In the genomic region with DNA sequence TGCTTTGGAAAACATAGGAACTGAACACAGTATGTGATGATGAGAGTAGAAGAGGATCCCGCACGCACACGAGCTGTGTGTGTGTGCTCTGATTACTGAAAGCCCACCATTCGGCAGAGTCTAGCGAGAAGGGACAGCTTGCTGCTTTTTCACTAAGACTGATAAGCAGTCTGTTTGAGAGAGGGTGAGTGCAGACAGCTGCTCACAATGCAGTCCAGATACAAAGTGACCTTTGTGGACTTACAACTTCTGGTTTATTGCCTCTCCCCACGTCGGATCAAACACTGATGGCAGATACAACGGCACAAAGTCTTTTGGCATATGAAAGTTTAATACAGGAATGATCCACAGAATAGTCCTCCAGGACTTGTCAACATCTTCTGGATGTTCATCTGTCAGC, we compare ENCODE assay signal across 27 mouse cellular contexts.
DNase-seq lines count a peak whose midpoint lies in the region; ATAC-seq lines count a peak whose summit lies in the region.
"Had no signal": no experiment of that assay in that cellular context is flagged by ENCODE, and none has a peak within 500 bp of the region (broad histone marks: within the 10 kb centered on the region; RNA-seq: fewer than 3 reads in every experiment).

No protein-coding gene starts in this region.

- H3K4me2 ChIP-seq in heart, embryonic 12.5 days, result peak overlapping the region; percentile 26; the same call in 1 of the 2 replicates
- H3K4me2 ChIP-seq in kidney, embryonic 15.5 days, result no peak overlapping the region
- H3K4me2 ChIP-seq in kidney, embryonic 16.5 days (replicated peaks; ENCODE audit: low read depth, low read length), result no peak overlapping the region
- H3K4me2 ChIP-seq: embryonic facial prominence, embryonic 13.5 days; forebrain, embryonic 12.5 days; forebrain, embryonic 15.5 days; hindbrain, embryonic 12.5 days; hindbrain, embryonic 15.5 days had no signal

- peaks cover 9% of the 10 kb centered on the region for H3K36me3 ChIP-seq in heart, embryonic 12.5 days
- H3K36me3 ChIP-seq in kidney, embryonic 15.5 days, result peaks cover 17% of the 10 kb centered on the region
- H3K36me3 ChIP-seq in kidney, embryonic 16.5 days (ENCODE audit: insufficient read depth, low read length), result peaks cover 14% of the 10 kb centered on the region

- WGBS in heart, embryonic 12.5 days, result 21% methylated on average over 8 of the region's 8 CpGs
- 75% methylated on average over 8 of the region's 8 CpGs for WGBS in kidney, embryonic 15.5 days
- 80% methylated on average over 8 of the region's 8 CpGs for WGBS in kidney, embryonic 16.5 days

- intact Hi-C loops in heart, postnatal 14 days (cut with DNase I), result no loop called here

- no peaks in the 10 kb centered on the region for H3K9me3 ChIP-seq in heart, embryonic 12.5 days (replicated peaks)
- no peaks in the 10 kb centered on the region for H3K9me3 ChIP-seq in kidney, embryonic 15.5 days (replicated peaks)
- H3K9me3 ChIP-seq in kidney, embryonic 16.5 days (ENCODE audit: low read length), result no peaks in the 10 kb centered on the region
- H3K9me3 ChIP-seq: embryonic facial prominence, embryonic 10.5 days; embryonic facial prominence, embryonic 13.5 days; forebrain, embryonic 12.5 days; forebrain, embryonic 15.5 days; G1E; heart, embryonic 10.5 days; hindbrain, embryonic 12.5 days; hindbrain, embryonic 15.5 days had no signal

- no peak overlapping the region for H3K4me3 ChIP-seq in heart, embryonic 12.5 days
- H3K4me3 ChIP-seq in kidney, embryonic 15.5 days (replicated peaks), result no peak overlapping the region
- no peak overlapping the region for H3K4me3 ChIP-seq in kidney, embryonic 16.5 days (ENCODE audit: low read length)
- H3K4me3 ChIP-seq: embryonic facial prominence, embryonic 10.5 days; embryonic facial prominence, embryonic 13.5 days; erythroblast, embryonic 14.5 days; forebrain, embryonic 12.5 days; forebrain, embryonic 15.5 days; heart, embryonic 10.5 days; hindbrain, embryonic 12.5 days; hindbrain, embryonic 15.5 days had no signal

- peaks cover 14% of the 10 kb centered on the region for H3K4me1 ChIP-seq in heart, embryonic 12.5 days (replicated peaks)
- H3K4me1 ChIP-seq in kidney, embryonic 15.5 days, result no peaks in the 10 kb centered on the region
- H3K4me1 ChIP-seq in kidney, embryonic 16.5 days (ENCODE audit: insufficient read depth, low read length), result no peaks in the 10 kb centered on the region
- H3K4me1 ChIP-seq: embryonic facial prominence, embryonic 10.5 days; embryonic facial prominence, embryonic 13.5 days; forebrain, embryonic 12.5 days; forebrain, embryonic 15.5 days; hindbrain, embryonic 12.5 days; hindbrain, embryonic 15.5 days had no signal

- DNase-seq in heart, postnatal 14 days, result no peak
- DNase-seq in layer of hippocampus, adult 18-20 months (ENCODE audit: low spot score in 2 of 2), result no peak
- DNase-seq: adrenal gland, adult 2 months; adrenal gland, postnatal 14 days; B cell, adult 2 months; cerebellum, adult 11 months; cerebellum, adult 2 months; cerebellum, postnatal 10 days; cerebellum, postnatal 36 days; embryo, embryonic 11 days; gastrocnemius, postnatal 25 days; heart, adult 18-20 months; kidney, adult 2 months had no signal

- no peaks in the 10 kb centered on the region for H3K27me3 ChIP-seq in heart, embryonic 12.5 days (replicated peaks)
- H3K27me3 ChIP-seq in kidney, embryonic 15.5 days, result no peaks in the 10 kb centered on the region
- no peaks in the 10 kb centered on the region for H3K27me3 ChIP-seq in kidney, embryonic 16.5 days (ENCODE audit: insufficient read depth, low read length)
- H3K27me3 ChIP-seq: CH12.LX; embryonic facial prominence, embryonic 13.5 days; forebrain, embryonic 12.5 days; forebrain, embryonic 15.5 days; hindbrain, embryonic 12.5 days; hindbrain, embryonic 15.5 days had no signal

- no peak overlapping the region for H3K9ac ChIP-seq in heart, embryonic 12.5 days
- H3K9ac ChIP-seq in kidney, embryonic 15.5 days, result no peak overlapping the region
- no peak overlapping the region for H3K9ac ChIP-seq in kidney, embryonic 16.5 days (replicated peaks; ENCODE audit: low read length)
- H3K9ac ChIP-seq: embryonic facial prominence, embryonic 13.5 days; forebrain, embryonic 12.5 days; forebrain, embryonic 15.5 days; hindbrain, embryonic 12.5 days; hindbrain, embryonic 15.5 days had no signal

- no peak for ATAC-seq in heart, embryonic 12.5 days (ENCODE audit: insufficient number of reproducible peaks, low FRiP score)
- ATAC-seq in kidney, embryonic 15.5 days (replicated peaks; ENCODE audit: low FRiP score), result no peak
- ATAC-seq in kidney, embryonic 16.5 days (ENCODE audit: low FRiP score, low TSS enrichment), result no peak
- 0 out of 2 replicates have a peak, but pooled peaks have one; percentile 22 for ATAC-seq in monocyte, adult 5-6 weeks (replicated peaks; ENCODE audit: insufficient number of reproducible peaks, low FRiP score, low TSS enrichment, poor library complexity, severe bottlenecking)
- ATAC-seq: forebrain, embryonic 15.5 days had no signal

- no peak overlapping the region for H3K27ac ChIP-seq in heart, embryonic 12.5 days (ENCODE audit: poor library complexity, severe bottlenecking)
- 0 out of 2 replicates have a peak overlapping the region, but pooled peaks have one; percentile 6 for H3K27ac ChIP-seq in kidney, embryonic 15.5 days
- H3K27ac ChIP-seq in kidney, embryonic 16.5 days (ENCODE audit: low read length), result no peak overlapping the region
- H3K27ac ChIP-seq: embryonic facial prominence, embryonic 10.5 days; embryonic facial prominence, embryonic 13.5 days; forebrain, embryonic 12.5 days; forebrain, embryonic 15.5 days; heart, embryonic 10.5 days; hindbrain, embryonic 12.5 days; hindbrain, embryonic 15.5 days had no signal
